Mouse (Mus musculus) duodenum, adult 2 months (tissue): ENCODE measurements around the gene Map2k4. TPM values are rescaled to one million over a fixed set of nuclear protein-coding genes. Genes with fewer than 3 reads are reported as not detected.

Experiments
- polyA plus RNA-seq: library from polyadenylated mRNA; depleted of rRNA; stranded (reverse); fragments of >200 nt; gene quantifications from 2 replicates; pipeline ENCODE4 v1.2.3, GENCODE M21; 2012; ENCODE audit warnings: low replicate concordance; rRNA removed

Map2k4 gene
- 6.4 and 6.8 TPM in 2 replicates for polyA plus RNA-seq

GRCm38 (mm10) chr11:65788154-65788553, at the start of gene Map2k4:
Gene Map2k4 (minus strand): TSS chr11:65788297.

DNA sequence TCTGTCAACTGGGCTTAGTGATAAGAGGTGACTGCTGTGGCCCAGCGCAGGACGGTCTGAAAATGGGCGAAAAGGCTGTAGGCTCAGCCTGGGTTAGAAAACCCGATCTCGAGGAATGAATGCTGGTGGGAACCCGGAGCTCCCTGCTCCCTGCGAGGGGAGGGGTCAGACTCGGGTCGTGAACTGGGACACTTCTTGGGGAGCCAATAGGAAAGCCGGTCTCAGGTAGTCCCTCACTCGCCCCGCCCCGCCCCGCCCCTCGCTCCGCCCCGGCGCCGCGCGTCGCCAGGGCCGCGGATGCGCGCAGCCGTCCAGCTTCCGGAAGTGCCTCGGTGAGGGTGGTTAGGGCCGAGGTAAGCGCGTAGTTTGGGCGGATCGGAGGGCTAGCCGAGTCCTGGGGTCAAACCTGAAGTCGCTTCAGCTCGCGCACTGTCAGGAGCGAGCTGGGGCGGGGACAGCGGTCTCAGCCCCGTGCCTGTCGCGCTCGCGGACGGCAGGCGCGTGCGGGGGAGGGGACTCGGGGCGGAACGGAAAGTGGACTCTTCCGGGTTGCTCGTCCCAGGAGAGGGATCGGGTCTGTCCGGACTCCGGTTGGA, 18.9 kb upstream of the Map2k4 start, which contains the start of gene Zkscan6:
TSS of gene Zkscan6 (plus strand) at position 267 of the 596 bp plus-strand sequence.

Other genes starting within 250 kb of the Map2k4 start
- gene Zkscan6, start 18.9 kb upstream of the Map2k4 start, polyA plus RNA-seq, result 1.9 and 2.5 TPM in 2 replicates